Mouse (Mus musculus) layer of hippocampus, adult 11-12 months (tissue): ENCODE data around the gene Cd9.
A peak's percentile ranks its signal among the peaks of the same experiment; 100 is the strongest.

Source experiments
- DNase-seq: peaks from one replicate; pipeline ENCODE4 v3.0.0; 2022; ENCODE audit warnings: low spot score

Cd9 gene

DNA sequence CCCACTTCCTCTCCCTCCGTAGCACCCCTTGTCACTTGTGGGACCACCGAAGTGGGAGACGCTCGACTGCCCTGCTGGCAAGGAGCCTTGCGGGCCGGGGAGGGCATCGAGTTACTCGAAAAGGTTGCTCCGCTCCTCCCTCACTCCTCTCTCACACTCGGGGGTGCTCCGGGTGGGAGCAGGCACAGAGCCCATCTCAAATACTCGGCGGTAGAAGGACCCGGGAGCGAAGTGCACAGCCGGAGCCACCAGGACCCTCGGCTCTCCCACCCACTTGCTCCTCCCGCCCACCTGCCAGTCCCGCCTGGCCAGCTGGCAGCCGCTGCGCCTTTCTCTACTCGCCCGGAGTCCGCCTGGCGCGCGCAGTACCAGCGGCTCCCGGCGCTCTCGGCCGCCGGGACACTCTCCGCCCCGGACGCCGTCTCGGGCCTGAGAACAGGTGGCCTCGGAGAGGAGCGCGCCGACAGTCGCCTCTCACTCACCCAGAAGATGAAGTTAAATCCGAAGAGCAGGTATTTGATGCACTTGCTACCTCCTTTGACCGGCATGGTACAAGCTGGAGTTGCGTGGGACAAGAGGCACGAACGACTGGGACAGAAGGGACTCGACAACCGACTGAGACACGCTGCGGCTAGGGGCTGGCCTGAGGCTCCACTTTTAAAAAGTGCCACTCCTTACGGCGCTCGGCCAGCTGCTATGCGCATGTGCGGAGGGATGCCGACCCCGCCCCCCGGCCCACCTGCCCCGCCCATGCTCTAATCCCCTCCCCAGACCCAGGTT is at the start of gene Cd9:
Gene Cd9, minus strand, starts transcription at position 700 of the 780 bp plus-strand sequence.
- DNase-seq = peak; percentile 67

DNA sequence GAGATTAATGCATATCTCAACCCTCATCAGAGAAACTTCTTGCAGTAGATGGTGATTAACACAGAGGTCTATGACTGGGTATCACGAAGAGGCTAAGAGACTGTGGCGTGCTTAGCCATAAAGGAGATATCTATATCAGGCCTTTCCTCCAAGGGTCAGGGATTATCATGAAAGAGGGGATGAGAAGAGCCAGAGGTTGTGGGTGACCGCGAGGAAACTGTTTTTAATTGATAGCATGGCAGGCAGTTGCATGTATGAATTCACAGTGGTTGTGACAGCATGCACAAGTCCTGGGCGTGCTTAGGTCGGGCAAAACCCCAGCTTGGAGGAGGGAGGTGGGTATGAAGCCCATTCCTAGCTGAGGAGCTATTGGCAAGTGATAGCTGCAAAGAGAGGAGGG is 46.7 kb upstream of the Cd9 start:
- no peak for DNase-seq

DNA sequence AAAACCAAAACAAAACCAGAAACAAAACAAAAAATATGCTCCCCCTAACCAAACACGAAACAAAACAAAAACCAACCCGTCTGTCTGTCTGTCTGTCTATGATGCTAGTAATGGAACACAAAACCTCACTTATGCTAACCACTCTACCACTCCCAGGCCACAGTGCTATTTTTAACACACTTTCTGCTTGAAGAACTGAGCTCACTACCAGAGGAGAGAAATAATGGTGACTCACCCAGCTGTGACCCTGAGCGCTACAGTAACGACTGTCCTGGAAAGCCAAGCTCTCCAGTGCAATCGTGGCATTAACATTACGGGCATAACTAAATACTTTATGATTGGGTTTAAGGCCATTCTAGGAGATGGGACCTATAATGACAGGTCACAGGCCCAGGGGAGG is 46.2 kb upstream of the Cd9 start:
- DNase-seq = no peak

DNA sequence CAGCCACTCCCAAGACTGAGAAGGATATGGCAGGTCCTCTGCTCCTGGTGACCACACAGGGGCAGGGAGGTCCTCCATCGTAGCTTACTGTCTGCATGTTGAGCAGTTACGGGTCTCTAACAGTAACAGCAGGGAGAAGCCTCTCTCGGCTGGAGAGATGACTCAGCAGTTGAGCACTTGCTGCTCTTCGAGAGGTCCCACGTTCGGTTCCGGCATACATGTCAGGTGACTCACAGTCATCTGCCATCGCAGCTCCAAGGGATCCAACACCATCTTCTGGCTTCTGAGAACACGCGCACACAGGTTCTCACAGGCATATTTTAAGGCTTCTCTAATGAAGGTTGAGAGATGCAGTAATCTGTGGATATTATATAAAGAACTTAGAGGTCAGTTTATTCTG is 45.6 kb upstream of the Cd9 start:
- DNase-seq = no peak

DNA sequence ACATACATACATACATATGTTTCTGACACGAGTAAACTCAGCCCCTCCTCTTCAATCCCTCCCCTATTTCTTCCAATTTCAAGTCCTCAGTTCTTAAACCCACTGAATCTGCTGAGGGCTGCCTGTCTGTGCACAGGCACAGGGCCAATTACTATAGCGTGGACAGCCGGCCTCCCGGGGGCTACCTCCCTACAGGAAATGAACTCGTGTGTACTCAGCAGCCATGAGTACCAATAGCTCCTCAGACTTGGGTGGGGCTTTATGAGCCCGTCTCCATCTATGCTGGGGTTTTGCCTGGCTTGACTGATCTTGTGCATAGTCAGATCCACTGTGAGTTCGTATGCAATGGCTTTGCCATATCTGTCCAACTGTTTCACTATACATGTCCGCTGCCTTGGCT is 44.8 kb upstream of the Cd9 start:
- DNase-seq = no peak

DNA sequence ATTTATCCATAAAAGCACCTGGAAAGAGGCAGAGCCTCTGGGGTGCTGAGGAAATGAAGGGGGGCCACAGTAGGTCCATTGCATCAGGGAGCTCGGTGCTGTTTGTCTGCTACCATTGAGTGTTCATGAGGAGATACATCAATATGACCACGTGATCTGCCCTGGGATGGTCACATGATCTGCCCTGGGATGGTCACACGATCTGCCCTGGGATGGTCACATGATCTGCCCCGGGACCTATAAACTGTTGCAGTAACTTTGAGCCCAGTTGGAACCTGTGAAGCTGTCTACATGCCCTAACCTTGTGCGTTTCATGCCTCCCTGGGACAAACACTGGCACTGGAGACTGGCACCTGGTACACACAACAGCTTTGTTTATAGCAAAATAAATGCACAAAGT is 43.9 kb upstream of the Cd9 start:
- DNase-seq = no peak

DNA sequence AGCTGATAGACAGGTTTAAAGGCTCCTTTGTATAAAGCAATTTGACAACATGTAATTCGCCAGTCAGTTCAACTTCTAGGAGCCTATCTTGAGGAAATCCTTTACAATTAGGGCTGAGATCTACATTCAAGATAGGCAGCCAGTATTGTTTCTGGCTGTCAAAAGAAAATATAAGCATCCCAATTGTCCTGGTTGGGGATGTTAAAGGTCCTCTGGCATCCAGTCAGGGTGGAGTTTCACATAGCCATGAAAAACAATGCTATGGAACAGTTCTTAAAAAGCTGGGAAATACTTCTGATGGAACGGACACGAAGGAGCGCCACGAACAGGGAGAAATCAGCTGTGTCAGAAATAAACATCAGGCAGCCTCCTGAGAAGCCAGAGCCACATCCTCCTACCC is 40.4 kb upstream of the Cd9 start:
- no peak for DNase-seq

DNA sequence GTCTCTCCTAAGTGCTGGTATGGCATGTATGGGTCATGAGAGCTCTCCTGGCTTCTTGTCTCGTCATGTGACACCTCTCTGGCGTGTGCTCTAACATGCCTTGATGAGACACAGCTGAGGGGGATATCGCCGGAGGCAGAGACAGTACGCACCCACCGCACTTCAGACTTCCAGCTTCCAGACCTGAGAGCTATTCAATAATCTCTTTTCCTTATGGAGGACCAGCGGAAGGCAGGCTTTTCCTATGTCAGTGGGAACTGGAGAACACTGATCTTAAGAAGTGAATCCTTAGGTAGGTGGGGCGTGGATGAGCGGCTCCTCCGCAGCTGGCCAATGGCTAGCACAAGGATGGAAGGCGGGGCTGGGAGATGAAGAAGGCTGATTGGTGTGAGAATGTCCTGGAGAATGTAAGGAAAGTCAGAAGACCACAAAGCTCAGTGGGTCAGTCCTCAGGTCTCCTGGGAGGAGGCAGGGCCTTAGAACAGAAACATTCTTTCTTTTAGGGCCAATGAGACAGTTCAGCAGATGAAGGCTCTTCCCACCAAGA is 38.6 kb upstream of the Cd9 start:
- DNase-seq = no peak

DNA sequence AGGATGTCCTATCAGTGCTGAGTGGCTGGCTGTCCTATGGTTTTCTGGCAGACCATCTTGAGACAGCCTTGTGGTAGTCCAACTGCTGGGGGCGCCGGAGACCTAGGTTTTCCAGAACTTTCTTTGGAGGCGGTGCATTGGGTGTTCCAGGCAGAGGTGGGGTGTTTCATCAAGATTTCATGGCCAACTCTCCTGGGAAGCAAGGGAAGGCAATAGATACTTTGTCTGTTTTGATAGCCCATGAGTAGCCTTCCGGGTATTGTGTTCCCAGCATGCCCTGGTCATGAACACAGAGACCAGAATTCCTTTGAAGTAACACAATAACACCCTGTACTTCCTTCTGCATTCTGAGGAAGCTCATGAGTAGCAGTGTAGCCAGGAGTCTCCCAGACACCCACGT is 34.9 kb upstream of the Cd9 start:
- DNase-seq = no peak

DNA sequence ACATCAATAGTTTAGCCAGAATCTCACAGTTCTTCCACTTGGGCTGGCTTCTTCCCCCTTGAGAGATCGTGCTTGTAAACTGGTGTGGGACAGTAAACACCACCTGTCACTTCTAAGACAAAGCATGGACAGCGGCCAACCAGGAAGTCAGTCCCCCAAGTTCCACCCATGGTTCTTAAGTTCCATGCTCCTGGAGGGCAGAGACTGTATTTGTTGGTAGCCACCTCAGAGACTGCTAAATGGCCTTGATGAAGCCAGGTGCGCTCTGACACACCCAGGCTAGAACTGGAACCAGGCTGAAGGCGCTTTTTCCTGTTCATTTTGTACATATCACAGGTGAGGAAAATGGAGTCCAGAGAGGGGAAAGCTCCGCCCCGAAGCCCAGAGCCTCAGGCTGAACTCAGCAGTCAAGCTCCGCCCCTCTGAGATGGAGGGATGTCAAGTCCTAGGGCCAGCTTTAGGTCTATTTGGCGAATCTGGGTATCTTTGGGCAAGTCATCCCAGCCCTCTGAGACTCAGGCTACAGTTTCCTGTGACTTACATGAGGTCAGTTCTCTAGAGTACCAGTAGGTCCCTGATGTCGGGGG is 34.1 kb upstream of the Cd9 start:
- DNase-seq = no peak

DNA sequence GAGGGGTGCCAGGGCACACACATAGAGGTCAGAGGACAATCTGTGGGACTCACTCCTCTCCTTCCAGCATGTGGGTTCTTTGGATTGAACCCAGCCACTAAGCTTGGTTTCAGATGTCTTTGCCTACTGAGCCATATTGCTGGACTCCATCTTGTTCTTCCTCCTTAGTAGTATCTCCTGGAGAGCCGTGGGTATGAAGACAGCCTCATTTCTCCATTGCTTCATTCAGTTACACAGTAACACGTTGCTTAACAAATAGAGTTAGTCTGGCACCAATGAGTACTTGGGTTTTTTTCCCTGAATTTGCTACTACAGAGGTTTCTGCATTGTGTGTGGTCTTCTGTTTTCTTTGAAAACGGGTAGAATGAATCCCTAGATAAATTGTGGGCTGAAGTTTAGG is 31.5 kb upstream of the Cd9 start:
- no peak for DNase-seq

DNA sequence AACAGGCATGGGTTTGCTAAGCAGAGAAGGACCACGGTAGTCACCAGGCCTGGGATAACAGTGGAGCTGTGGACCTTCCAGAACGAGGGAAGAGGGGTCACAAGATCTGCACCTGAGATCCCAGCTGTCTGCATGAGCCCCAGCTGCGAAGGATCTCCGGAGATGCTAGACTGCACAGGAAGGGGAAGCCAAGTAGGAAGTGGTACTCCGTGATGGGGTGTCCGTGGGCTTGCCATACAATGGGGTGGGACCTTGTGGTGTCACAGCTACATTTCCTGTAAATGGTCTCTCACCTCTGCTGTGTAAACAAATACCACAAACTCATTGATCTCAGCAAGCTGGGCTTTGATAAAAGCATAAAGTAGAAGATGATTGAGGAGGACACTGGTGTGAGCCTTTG is 29.4 kb upstream of the Cd9 start:
- DNase-seq = no peak

DNA sequence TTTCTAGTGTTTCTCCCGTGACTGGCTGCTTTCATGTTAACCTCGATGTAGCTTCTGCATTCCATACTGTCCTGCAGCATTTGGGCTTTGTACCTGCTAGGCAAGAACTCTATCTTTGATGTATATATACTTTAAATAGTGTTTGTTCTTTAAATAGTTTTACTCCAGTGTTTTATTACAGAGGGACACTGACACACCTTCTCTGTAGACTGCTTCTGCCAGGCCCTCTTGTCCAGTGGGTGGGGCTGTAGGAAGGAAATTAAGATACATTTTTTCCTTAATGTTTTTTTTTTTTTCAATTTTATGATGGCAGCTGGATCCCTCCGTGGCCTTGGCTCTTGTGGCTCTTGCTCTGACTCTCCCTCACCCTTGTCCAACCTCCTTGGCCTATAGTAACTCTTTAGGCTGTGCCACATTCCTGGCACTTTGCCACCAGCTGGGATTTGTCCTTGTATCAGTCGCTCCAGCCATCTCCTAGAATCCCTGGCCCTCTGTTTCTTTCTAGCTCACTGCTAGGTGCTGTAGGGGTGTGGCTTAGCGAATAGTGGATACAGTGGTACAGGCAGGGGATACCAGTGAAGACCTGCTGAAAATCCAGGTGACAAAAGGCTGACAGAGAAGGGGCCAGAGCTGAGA is 27.1 kb upstream of the Cd9 start:
- no peak for DNase-seq

DNA sequence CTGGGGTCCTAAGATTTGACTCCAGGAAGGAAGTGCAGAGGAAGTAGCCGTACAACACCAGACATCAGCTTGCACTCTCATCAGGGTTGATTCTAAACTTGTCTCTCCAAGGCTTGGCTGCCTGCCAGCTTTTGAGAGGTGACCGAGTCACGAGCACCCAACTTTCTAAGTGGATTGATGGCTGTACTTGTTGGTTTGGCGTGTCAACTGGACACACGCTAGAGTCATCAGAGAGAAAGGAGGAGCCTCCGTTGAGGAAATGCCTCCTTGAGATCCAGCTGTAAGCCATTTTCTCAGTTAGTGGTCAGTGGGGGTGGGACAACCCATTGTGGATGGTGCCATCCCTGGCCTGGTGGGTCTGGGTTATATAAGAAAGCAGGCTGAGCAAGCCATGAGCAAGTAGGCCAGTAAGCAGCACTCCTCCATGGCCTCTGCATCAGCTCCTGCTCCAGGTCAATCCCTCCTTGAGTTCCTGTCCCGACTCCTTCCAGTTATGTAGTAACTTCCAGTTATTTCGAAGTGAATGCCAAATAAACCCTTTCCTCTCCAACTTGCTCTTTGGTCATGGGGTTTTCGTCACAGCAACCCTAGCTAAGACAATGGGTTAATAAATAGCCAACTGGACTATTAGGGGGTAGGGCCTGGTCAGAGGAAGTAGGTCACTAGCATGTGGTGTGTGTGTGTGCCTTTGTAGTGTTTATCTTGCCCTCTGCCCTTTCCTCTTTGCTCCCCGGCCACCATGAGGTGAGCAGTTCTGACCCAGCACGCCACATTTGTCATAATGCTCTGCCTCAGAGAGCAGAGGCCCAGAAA is 21.1 kb upstream of the Cd9 start:
- no peak for DNase-seq

DNA sequence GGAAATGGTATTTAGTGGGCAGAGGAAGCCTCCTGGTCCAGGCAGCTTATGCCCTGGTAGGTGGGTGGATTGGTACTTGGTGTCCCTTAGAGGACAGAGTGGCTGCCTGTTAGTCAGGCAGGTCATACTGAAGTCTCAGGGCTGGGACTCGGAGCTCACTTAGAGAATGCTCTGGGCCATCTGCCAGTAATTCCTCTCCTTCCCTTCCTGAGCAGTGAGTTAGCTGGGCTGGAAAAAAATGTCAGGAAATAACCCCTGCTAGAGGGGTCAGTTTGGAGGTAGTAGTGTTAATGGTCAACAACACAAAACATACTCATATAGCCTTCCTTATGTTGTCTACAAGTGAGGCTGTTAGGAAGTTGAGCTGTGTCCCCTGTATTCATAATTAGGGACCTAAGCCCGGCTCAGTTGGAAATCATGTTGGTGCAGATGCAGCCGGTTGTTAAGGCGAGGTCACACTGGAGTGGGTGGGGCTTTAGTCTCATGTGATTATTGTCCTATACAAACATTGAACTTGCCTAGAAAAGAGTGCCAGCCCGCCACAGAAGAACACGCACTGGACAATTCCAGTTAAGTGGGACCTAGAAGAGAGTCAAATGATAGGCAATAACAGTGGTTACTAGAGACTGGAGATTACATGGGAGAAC is 18.5 kb upstream of the Cd9 start:
- DNase-seq = no peak

DNA sequence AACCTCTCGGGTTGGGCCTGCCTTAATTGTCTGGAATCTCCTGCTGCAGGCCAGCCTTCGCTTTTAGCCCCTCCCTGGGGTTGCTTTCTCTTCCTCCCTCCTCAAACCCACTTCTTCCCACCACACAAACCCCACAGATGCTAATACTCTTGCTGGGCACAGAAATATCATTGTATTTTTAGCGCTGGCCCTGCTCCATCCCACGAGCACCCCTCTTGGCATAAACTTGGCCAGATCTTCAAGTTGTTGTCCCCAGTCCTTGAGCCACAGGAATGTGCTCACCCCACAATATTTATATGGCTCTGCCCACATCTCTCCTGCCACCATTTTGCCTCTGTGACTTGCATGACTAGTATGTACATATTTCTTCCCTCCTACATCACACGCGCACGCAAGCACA is 16.6 kb upstream of the Cd9 start:
- DNase-seq = no peak

DNA sequence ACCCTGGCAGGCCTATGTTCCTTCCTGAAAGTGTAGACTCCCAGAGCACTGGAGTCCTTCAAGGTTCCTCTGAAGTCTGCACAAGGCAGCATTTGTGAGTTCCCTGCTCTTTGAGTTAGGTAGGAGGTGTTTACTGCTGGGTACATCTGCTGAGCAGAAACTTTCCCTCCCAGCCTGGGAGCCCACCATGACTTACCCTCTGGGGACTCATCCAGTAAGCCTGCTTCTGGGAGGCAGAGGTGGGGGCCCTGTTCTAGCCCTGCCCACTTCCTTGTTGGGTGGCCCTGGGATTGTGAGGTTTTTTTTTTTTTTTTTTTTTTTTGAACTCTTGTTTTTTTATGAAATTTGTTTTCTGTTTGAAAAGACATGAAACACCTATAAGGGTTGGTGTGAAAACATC is 16.1 kb upstream of the Cd9 start:
- DNase-seq = no peak

DNA sequence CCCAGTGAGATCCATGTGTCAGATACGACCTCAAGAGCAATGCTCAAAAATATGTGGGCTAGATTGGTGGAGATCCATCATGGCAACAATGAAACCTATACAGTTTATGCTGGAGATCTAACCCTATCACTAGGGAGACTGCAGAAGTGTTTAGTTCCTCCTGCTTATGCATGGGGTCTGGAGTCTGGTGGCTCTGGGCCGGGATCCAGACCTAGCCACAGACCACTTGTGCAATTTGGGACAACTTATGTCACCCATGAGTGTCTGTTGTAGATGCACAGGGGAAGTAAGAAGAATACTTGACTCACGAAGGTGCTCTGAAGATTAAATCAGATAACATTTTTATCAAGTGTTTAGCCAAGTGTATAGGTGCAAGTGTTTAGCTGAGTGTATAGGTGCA is 15.2 kb upstream of the Cd9 start:
- no peak for DNase-seq

DNA sequence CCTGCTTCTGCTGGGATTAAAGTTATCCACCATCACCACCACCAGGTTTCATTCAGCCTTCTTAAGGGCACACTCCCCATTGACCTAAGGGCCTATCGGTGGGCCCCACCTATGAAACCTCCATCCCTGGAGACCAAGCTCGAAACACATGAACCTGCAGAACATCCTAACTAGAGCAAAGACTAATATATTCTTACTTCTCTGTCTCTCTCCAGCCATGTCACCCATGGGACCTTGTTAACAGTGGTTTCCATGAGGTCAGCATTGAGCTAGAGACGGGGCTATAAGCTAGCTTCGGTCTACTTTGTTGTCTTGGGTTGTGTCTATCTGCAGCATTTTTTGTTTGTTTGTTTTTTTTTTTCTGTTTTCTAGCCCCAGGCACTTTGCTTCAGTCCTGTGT is 11.8 kb upstream of the Cd9 start:
- DNase-seq = no peak

DNA sequence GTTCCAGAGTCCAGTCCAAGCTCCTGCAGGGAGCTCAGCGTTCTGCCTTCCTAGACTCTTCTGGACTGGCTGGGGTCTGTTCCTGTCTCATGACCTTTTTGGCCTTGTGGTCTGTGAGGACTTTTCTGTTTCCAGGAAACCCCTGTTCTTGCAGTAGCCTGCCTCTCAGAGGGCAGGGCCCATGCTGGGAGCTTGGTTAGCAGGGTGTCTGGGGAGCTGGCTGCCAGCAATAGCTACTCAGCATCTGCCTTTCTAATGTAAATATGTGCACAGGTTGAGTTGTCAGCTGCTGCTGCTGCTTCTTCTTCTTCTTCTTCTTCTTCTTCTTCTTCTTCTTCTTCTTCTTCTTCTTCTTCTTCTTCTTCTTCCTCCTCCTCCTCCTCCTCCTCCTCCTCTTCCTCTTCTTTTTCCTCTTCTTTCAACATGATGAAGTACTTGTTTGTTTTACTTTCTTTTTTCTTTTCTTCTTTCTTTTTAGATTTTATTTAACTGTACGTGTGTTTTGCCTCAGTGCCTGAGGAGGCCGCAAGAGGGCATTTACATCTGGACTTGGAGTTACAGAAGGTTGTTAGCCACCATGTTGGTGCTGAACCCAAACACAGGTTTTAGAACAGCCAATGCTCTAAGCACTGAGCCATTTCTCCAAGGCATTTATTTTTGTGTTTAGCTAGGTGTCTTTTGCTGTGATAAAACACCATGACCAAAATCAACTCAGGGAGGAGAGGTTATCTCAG is 10.2 kb upstream of the Cd9 start:
- DNase-seq = no peak

DNA sequence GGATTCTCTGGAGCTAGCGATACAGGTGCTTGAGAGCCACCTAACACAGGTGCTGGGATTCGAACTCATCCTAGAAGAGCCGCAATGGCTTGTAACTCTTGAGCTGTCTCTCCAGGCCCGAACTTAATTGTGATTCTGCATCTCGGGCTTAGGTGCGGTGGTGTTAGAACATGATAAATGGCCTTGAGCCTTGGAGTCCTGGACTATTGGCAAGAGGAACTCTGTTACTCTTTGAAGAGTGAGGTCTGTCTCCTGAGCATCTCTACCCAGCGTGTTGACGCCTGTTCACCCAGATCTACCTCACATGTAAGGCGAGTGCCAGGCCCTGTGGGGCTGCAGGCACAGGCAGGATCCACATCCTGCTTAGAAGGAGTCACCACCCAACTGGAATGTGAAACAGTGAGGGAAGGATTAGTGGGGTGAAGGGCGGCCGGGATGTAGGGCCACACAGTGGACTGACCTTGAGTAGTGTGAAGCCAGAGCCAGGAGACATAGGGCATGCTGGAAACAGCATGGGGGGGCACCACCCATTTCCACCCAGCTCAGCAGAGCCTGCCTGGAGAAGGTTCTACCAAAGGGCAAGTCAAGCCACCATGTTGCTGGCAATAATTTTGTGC is 8.7 kb upstream of the Cd9 start:
- no peak for DNase-seq
